Comparison of ENCODE assay signal across 27 mouse cellular contexts in genomic region chrX:71465417-71465816, GRCm38 (mm10). TPM values are rescaled to one million over a fixed set of nuclear protein-coding genes. Genes with fewer than 3 reads are reported as not detected.
DNase-seq lines count a peak whose midpoint lies in the region; ATAC-seq and TF ChIP-seq lines count a peak whose summit lies in the region.
"Had no signal": no experiment of that assay in that cellular context is flagged by ENCODE, and none has a peak within 500 bp of the region (broad histone marks: within the 10 kb centered on the region; RNA-seq: fewer than 3 reads in every experiment).

No protein-coding gene starts in this region.

- TF ChIP-seq CTCF in liver, postnatal 0 days (IDR thresholded peaks at IDR 0.05; ENCODE audit: low read depth), result no peak
- TF ChIP-seq CTCF in Patski (IDR thresholded peaks at IDR 0.05), result no peak
- TF ChIP-seq CTCF in liver, embryonic 14.5 days (IDR thresholded peaks at IDR 0.05; ENCODE audit: low read depth), result no peak

- peaks cover 43% of the 10 kb centered on the region for H3K4me1 ChIP-seq in liver, embryonic 12.5 days
- H3K4me1 ChIP-seq in liver, postnatal 0 days (ENCODE audit: insufficient read depth), result 0 out of 2 replicates have a peak, but pooled peaks cover 2% of the 10 kb centered on the region
- H3K4me1 ChIP-seq in liver, embryonic 14.5 days (replicated peaks; ENCODE audit: control insufficient read depth in 2 of 2, insufficient read depth in 2 of 2, low read length in 1 of 2), result peaks cover 2 to 15% of the 10 kb centered on the region in 2 experiments
- no peaks in the 10 kb centered on the region for H3K4me1 ChIP-seq in hindbrain, embryonic 12.5 days
- H3K4me1 ChIP-seq: embryonic facial prominence, embryonic 10.5 days; embryonic facial prominence, embryonic 13.5 days; forebrain, embryonic 10.5 days; forebrain, embryonic 13.5 days; hindbrain, embryonic 15.5 days had no signal

- no peak overlapping the region for H3K27ac ChIP-seq in liver, embryonic 12.5 days
- H3K27ac ChIP-seq in liver, postnatal 0 days (ENCODE audit: low read depth), result no peak overlapping the region
- H3K27ac ChIP-seq in liver, embryonic 14.5 days, result no peak overlapping the region
- no peak overlapping the region for H3K27ac ChIP-seq in hindbrain, embryonic 12.5 days
- H3K27ac ChIP-seq: embryonic facial prominence, embryonic 10.5 days; embryonic facial prominence, embryonic 13.5 days; forebrain, embryonic 10.5 days; forebrain, embryonic 13.5 days; heart, embryonic 15.5 days; hindbrain, embryonic 15.5 days had no signal

- no peak overlapping the region for H3K4me3 ChIP-seq in liver, embryonic 12.5 days
- H3K4me3 ChIP-seq in liver, postnatal 0 days (ENCODE audit: low read depth, low read length), result no peak overlapping the region
- H3K4me3 ChIP-seq in liver, embryonic 14.5 days (ENCODE audit: insufficient read depth in 1 of 2, low read depth in 2 of 2, low read length in 2 of 2), result no peak overlapping the region
- H3K4me3 ChIP-seq in hindbrain, embryonic 12.5 days, result no peak overlapping the region
- H3K4me3 ChIP-seq: embryonic facial prominence, embryonic 10.5 days; embryonic facial prominence, embryonic 13.5 days; forebrain, embryonic 10.5 days; forebrain, embryonic 13.5 days; heart, embryonic 15.5 days; hindbrain, embryonic 15.5 days had no signal

- 83% methylated on average over 1 of the region's 1 CpGs for WGBS in liver, embryonic 12.5 days (ENCODE audit: insufficient replicate concordance)
- 85% methylated on average over 1 of the region's 1 CpGs for WGBS in liver, postnatal 0 days (ENCODE audit: insufficient replicate concordance)
- 86% methylated on average over 1 of the region's 1 CpGs for WGBS in liver, embryonic 14.5 days (ENCODE audit: insufficient replicate concordance)
- WGBS in hindbrain, embryonic 12.5 days, result 88% methylated on average over 1 of the region's 1 CpGs

- POLR2A ChIA-PET in Patski (lab: Charles Lee), result no interaction called here

- peak; percentile 75 for ATAC-seq in liver, embryonic 12.5 days
- no peak for ATAC-seq in liver, postnatal 0 days
- ATAC-seq in Patski, result peak; percentile 88
- 0 out of 2 replicates have a peak, but pooled peaks have one; percentile 32 for ATAC-seq in liver, embryonic 14.5 days (ENCODE audit: insufficient read depth)
- ATAC-seq in megakaryocyte-erythroid progenitor cell, adult 5-6 weeks (replicated peaks; ENCODE audit: low FRiP score, low TSS enrichment, poor library complexity, severe bottlenecking), result peak; percentile 83
- no peak for ATAC-seq in hindbrain, embryonic 12.5 days (ENCODE audit: low FRiP score)
- ATAC-seq: CD4-positive, CD25-positive, alpha-beta regulatory T cell, adult 4 months; forebrain, embryonic 13.5 days; forebrain, embryonic 16.5 days had no signal

- H3K4me2 ChIP-seq in liver, embryonic 12.5 days, result no peak overlapping the region
- no peak overlapping the region for H3K4me2 ChIP-seq in liver, postnatal 0 days (ENCODE audit: low read depth, low read length)
- H3K4me2 ChIP-seq in liver, embryonic 14.5 days (ENCODE audit: low read depth), result no peak overlapping the region
- no peak overlapping the region for H3K4me2 ChIP-seq in hindbrain, embryonic 12.5 days (replicated peaks)
- H3K4me2 ChIP-seq: embryonic facial prominence, embryonic 13.5 days; forebrain, embryonic 13.5 days; heart, embryonic 11.5 days; heart, embryonic 15.5 days; hindbrain, embryonic 15.5 days had no signal

- DNase-seq in liver, postnatal 0 days, result no peak
- DNase-seq in Patski (ENCODE audit: low read depth, low spot score), result peak; percentile 53
- no peak for DNase-seq in liver, embryonic 14.5 days (ENCODE audit: low read depth in 3 of 3, low spot score in 3 of 3)
- no peak for DNase-seq in embryo, embryonic 10.5 days (ENCODE audit: low spot score)
- DNase-seq in left cerebral cortex, adult 18-20 months (ENCODE audit: low spot score in 2 of 2), result no peak
- DNase-seq: adrenal gland, adult 2 months; adrenal gland, postnatal 14 days; cerebellum, adult 11 months; cerebellum, adult 2 months; cerebellum, adult 9-11 months; cerebellum, postnatal 25 days; embryo, embryonic 11 days; gastrocnemius, postnatal 14 days; heart, adult 11 months; heart, postnatal 4 days had no signal

- no peak overlapping the region for H3K9ac ChIP-seq in liver, embryonic 12.5 days
- H3K9ac ChIP-seq in liver, postnatal 0 days (replicated peaks), result no peak overlapping the region
- no peak overlapping the region for H3K9ac ChIP-seq in liver, embryonic 14.5 days (replicated peaks)
- H3K9ac ChIP-seq in hindbrain, embryonic 12.5 days, result no peak overlapping the region
- H3K9ac ChIP-seq: embryonic facial prominence, embryonic 13.5 days; forebrain, embryonic 13.5 days; heart, embryonic 15.5 days; hindbrain, embryonic 15.5 days had no signal

- CTCF ChIA-PET in Patski (lab: Charles Lee), result no interaction called here

- H3K27me3 ChIP-seq in liver, embryonic 12.5 days (replicated peaks), result no peaks in the 10 kb centered on the region
- H3K27me3 ChIP-seq in liver, postnatal 0 days (ENCODE audit: insufficient read depth, low read length), result no peaks in the 10 kb centered on the region
- H3K27me3 ChIP-seq in Patski, result peaks cover 14% of the 10 kb centered on the region
- H3K27me3 ChIP-seq in liver, embryonic 14.5 days (ENCODE audit: control insufficient read depth, insufficient read depth, low read length), result no peaks in the 10 kb centered on the region
- H3K27me3 ChIP-seq in hindbrain, embryonic 12.5 days, result no peaks in the 10 kb centered on the region
- H3K27me3 ChIP-seq: embryonic facial prominence, embryonic 13.5 days; forebrain, embryonic 13.5 days; heart, embryonic 15.5 days; hindbrain, embryonic 15.5 days had no signal

- TF ChIP-seq EP300 in liver, postnatal 0 days (IDR thresholded peaks at IDR 0.05; ENCODE audit: low read depth), result no peak
- TF ChIP-seq EP300 in liver, embryonic 14.5 days (IDR thresholded peaks at IDR 0.05; ENCODE audit: low read depth), result no peak

- no peaks in the 10 kb centered on the region for H3K36me3 ChIP-seq in liver, embryonic 12.5 days
- H3K36me3 ChIP-seq in liver, postnatal 0 days (replicated peaks; ENCODE audit: insufficient read depth, low read length), result no peaks in the 10 kb centered on the region
- no peaks in the 10 kb centered on the region for H3K36me3 ChIP-seq in liver, embryonic 14.5 days (replicated peaks; ENCODE audit: control insufficient read depth, insufficient read depth, low read depth)
- no peaks in the 10 kb centered on the region for H3K36me3 ChIP-seq in hindbrain, embryonic 12.5 days
- H3K36me3 ChIP-seq: embryonic facial prominence, embryonic 10.5 days; embryonic facial prominence, embryonic 13.5 days; forebrain, embryonic 10.5 days; heart, embryonic 15.5 days; hindbrain, embryonic 15.5 days had no signal

- in situ Hi-C loops in Patski (cut with MboI; ENCODE audit: low pct_unique_long_range_greater_than_20kb), result no loop called here

- H3K9me3 ChIP-seq in liver, embryonic 12.5 days (replicated peaks), result no peaks in the 10 kb centered on the region
- H3K9me3 ChIP-seq in liver, postnatal 0 days (ENCODE audit: low read length), result no peaks in the 10 kb centered on the region
- no peaks in the 10 kb centered on the region for H3K9me3 ChIP-seq in liver, embryonic 14.5 days (ENCODE audit: control insufficient read depth, low read length)
- H3K9me3 ChIP-seq in hindbrain, embryonic 12.5 days (replicated peaks), result no peaks in the 10 kb centered on the region
- H3K9me3 ChIP-seq: embryonic facial prominence, embryonic 10.5 days; embryonic facial prominence, embryonic 13.5 days; forebrain, embryonic 10.5 days; forebrain, embryonic 13.5 days; heart, embryonic 15.5 days; hindbrain, embryonic 15.5 days had no signal

RNA-seq across cellular contexts. Expression of gene Cd99l2, which starts 27.2 kb away (rescaled TPM):
- polyA plus RNA-seq in liver, embryonic 12.5 days (2016; fragmentation: Nextera tagmentation; extraction: Ambion mirVana), result 13.8 and 14.9 TPM in 2 replicates
- polyA plus RNA-seq in liver, postnatal 0 days (2015; fragmentation: Nextera tagmentation; extraction: Ambion mirVana), result 5.7 and 6.2 TPM in 2 replicates
- 43.0 TPM for polyA plus RNA-seq in Patski (2021)
- polyA plus RNA-seq in liver, embryonic 14.5 days (2012; rRNA removed), result 5.7 and 7.2 TPM in 2 replicates
- 7.2 and 9.7 TPM in 2 replicates for polyA plus RNA-seq in liver, embryonic 14.5 days (2014; fragmentation: Nextera tagmentation; extraction: Ambion mirVana)
- total RNA-seq in megakaryocyte-erythroid progenitor cell, adult 5-6 weeks (2014; fragmentation: Nextera tagmentation), result 11.0 and 13.3 TPM in 2 replicates
- total RNA-seq in megakaryocyte-erythroid progenitor cell, adult 5-6 weeks (2017), result 18.9 and 20.3 TPM in 2 replicates
- 10 to 100 TPM; 68.4 to 72.6 TPM for total RNA-seq in left cerebral cortex, adult 18-20 months (2021)
- polyA plus RNA-seq in hindbrain, embryonic 12.5 days (2016; fragmentation: Nextera tagmentation; extraction: Ambion mirVana), result 46.1 and 46.2 TPM in 2 replicates

Comparison
In these comparisons a context has a peak if more than half of its experiments do, and no peak if none do; other contexts are left out.
1. ATAC-seq: peak in liver, embryonic 12.5 days (single experiment), Patski (single experiment), liver, embryonic 14.5 days (single experiment) and megakaryocyte-erythroid progenitor cell, adult 5-6 weeks (single experiment); none in liver, postnatal 0 days (single experiment) and hindbrain, embryonic 12.5 days (single experiment).